Mouse (Mus musculus): ENCODE data around the gene Map2k7.

Map2k7 gene

GRCm38 (mm10) chr8:4238434-4239192, at the start of gene Map2k7, which contains the start of gene Gm49320:
Gene Map2k7 (plus strand): TSS chr8:4238740.
Gene Gm49320 (plus strand): TSS chr8:4238865.
- DNase-seq (ENCODE audit: low read depth, low spot score) = peak; percentile 99

GRCm38 (mm10) chr8:4189031-4189722, 49.4 kb upstream of the Map2k7 start:
- no peak for DNase-seq (ENCODE audit: low read depth, low spot score)

GRCm38 (mm10) chr8:4192305-4192704, 46.2 kb upstream of the Map2k7 start:
- DNase-seq (ENCODE audit: low read depth, low spot score) = no peak

- peak; percentile 76 for DNase-seq (ENCODE audit: low read depth, low spot score)
Measured at GRCm38 (mm10) chr8:4192807-4193587, 45.5 kb upstream of the Map2k7 start.

- DNase-seq (ENCODE audit: low read depth, low spot score) = no peak
Measured at GRCm38 (mm10) chr8:4193588-4193894, 45.0 kb upstream of the Map2k7 start.

GRCm38 (mm10) chr8:4201321-4201720, 37.2 kb upstream of the Map2k7 start:
- DNase-seq (ENCODE audit: low read depth, low spot score) = no peak

- no peak for DNase-seq (ENCODE audit: low read depth, low spot score)
Measured at GRCm38 (mm10) chr8:4205246-4206123, 33.1 kb upstream of the Map2k7 start.

GRCm38 (mm10) chr8:4206182-4207015, 32.1 kb upstream of the Map2k7 start:
- DNase-seq (ENCODE audit: low read depth, low spot score) = no peak

GRCm38 (mm10) chr8:4207016-4207350, 31.6 kb upstream of the Map2k7 start:
- DNase-seq (ENCODE audit: low read depth, low spot score) = no peak

GRCm38 (mm10) chr8:4211097-4211496, 27.4 kb upstream of the Map2k7 start:
- DNase-seq (ENCODE audit: low read depth, low spot score) = no peak

- peak; percentile 30 for DNase-seq (ENCODE audit: low read depth, low spot score)
Measured at GRCm38 (mm10) chr8:4212809-4213209, 25.7 kb upstream of the Map2k7 start.

- peak; percentile 51 for DNase-seq (ENCODE audit: low read depth, low spot score)
Measured at GRCm38 (mm10) chr8:4213210-4214005, 25.1 kb upstream of the Map2k7 start.

- peak; percentile 84 for DNase-seq (ENCODE audit: low read depth, low spot score)
Measured at GRCm38 (mm10) chr8:4214006-4214980, 24.2 kb upstream of the Map2k7 start.

GRCm38 (mm10) chr8:4216296-4216695, 22.2 kb upstream of the Map2k7 start:
- no peak for DNase-seq (ENCODE audit: low read depth, low spot score)

- peak; percentile 22 for DNase-seq (ENCODE audit: low read depth, low spot score)
Measured at GRCm38 (mm10) chr8:4216791-4217621, 21.5 kb upstream of the Map2k7 start, which contains the start of gene Prr36. Gene Prr36 (minus strand): TSS chr8:4217459.

GRCm38 (mm10) chr8:4219617-4220016, 18.9 kb upstream of the Map2k7 start:
- no peak for DNase-seq (ENCODE audit: low read depth, low spot score)

- DNase-seq (ENCODE audit: low read depth, low spot score) = no peak
Measured at GRCm38 (mm10) chr8:4222059-4222458, 16.5 kb upstream of the Map2k7 start.

GRCm38 (mm10) chr8:4226323-4226722, 12.2 kb upstream of the Map2k7 start:
- DNase-seq (ENCODE audit: low read depth, low spot score) = no peak
